In the genomic region with DNA sequence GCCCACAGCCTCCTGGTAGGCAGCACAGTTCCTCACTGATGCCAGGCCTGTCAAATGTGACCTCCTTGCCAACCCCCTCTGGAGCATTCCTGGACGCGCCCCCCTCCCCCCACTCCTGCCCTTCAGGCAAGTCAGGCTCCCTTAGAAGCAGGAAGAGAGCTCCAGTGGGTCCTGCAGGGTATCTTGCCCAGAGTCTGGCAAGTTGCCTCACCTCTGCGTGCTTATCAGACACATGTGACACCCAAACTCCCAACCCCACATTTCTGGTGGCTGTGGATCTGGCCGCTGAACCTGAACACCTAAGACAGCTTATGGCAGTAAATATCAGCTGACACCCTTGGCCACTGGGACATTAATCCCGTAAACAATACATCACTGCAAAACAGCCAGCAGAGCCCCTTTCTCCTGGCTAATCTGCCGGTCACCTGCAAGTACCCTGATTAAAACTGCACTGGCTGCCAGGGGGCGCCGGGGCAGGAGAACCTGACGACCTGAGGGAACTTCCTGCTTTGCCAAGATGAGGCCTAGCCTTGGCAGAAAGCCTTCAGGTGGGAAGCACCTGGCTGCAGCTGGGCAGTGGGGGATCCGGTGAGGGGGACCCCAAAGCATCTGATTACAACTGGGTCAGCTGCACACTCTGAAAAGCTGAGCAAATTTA, we compare ENCODE assay signal across 9 mouse cellular contexts. TPM values are rescaled to one million over a fixed set of nuclear protein-coding genes. Genes with fewer than 3 reads are reported as not detected.
A peak's percentile ranks its signal among the peaks of the same experiment; 100 is the strongest.
DNase-seq lines count a peak whose midpoint lies in the region; ATAC-seq and TF ChIP-seq lines count a peak whose summit lies in the region.
"Had no signal": no experiment of that assay in that cellular context is flagged by ENCODE, and none has a peak within 500 bp of the region (broad histone marks: within the 10 kb centered on the region; RNA-seq: fewer than 3 reads in every experiment).

No protein-coding gene starts in this region.

- H3K27ac ChIP-seq in lung, embryonic 14.5 days (ENCODE audit: low read depth) = peak overlapping the region; percentile 78
- 0 out of 2 replicates have a peak overlapping the region, but pooled peaks have one; percentile 58 for H3K27ac ChIP-seq in embryonic facial prominence, embryonic 14.5 days (replicated peaks; ENCODE audit: low read depth, low read length)
- peak overlapping the region; percentile 66 for H3K27ac ChIP-seq in hindbrain, embryonic 12.5 days
- H3K27ac ChIP-seq: macrophage had no signal

- H3K27me3 ChIP-seq in lung, embryonic 14.5 days (ENCODE audit: insufficient read depth, low read length) = no peaks in the 10 kb centered on the region
- H3K27me3 ChIP-seq in embryonic facial prominence, embryonic 14.5 days (replicated peaks; ENCODE audit: control insufficient read depth, insufficient read depth, low read length) = no peaks in the 10 kb centered on the region
- no peaks in the 10 kb centered on the region for H3K27me3 ChIP-seq in hindbrain, embryonic 12.5 days

- peak; percentile 50 for DNase-seq in lung, embryonic 14.5 days
- no peak for DNase-seq in lung, postnatal 14 days
- peak; percentile 65 for DNase-seq in embryonic facial prominence, embryonic 14.5 days (ENCODE audit: low spot score)
- DNase-seq in liver = peak; percentile 67
- peak; percentile 69 for DNase-seq in retina, postnatal 1 day
- DNase-seq in ovary, postnatal 14 days (ENCODE audit: low spot score) = no peak
- no peak for DNase-seq in layer of hippocampus, adult 9-10 months (ENCODE audit: low spot score)

- 0 out of 2 replicates have a peak, but pooled peaks cover 3% of the 10 kb centered on the region for H3K36me3 ChIP-seq in lung, embryonic 14.5 days (ENCODE audit: insufficient read depth)
- no peaks in the 10 kb centered on the region for H3K36me3 ChIP-seq in embryonic facial prominence, embryonic 14.5 days (ENCODE audit: control insufficient read depth, insufficient read depth, low read length)
- no peaks in the 10 kb centered on the region for H3K36me3 ChIP-seq in hindbrain, embryonic 12.5 days

- WGBS in lung, embryonic 14.5 days = 10% methylated on average over 10 of the region's 10 CpGs
- 12% methylated on average over 10 of the region's 10 CpGs for WGBS in embryonic facial prominence, embryonic 14.5 days
- 12% methylated on average over 10 of the region's 10 CpGs for WGBS in hindbrain, embryonic 12.5 days

- peaks cover 55% of the 10 kb centered on the region for H3K4me1 ChIP-seq in lung, embryonic 14.5 days (ENCODE audit: insufficient read depth)
- peaks cover 56% of the 10 kb centered on the region for H3K4me1 ChIP-seq in embryonic facial prominence, embryonic 14.5 days (ENCODE audit: control insufficient read depth, insufficient read depth, low read length)
- H3K4me1 ChIP-seq in hindbrain, embryonic 12.5 days = peaks cover 76% of the 10 kb centered on the region

- H3K4me3 ChIP-seq in lung, embryonic 14.5 days (ENCODE audit: low read depth, low read length) = no peak overlapping the region
- no peak overlapping the region for H3K4me3 ChIP-seq in embryonic facial prominence, embryonic 14.5 days (ENCODE audit: low read depth, low read length)
- H3K4me3 ChIP-seq in hindbrain, embryonic 12.5 days = no peak overlapping the region

- H3K9me3 ChIP-seq in lung, embryonic 14.5 days (ENCODE audit: low read depth, low read length) = no peaks in the 10 kb centered on the region
- no peaks in the 10 kb centered on the region for H3K9me3 ChIP-seq in embryonic facial prominence, embryonic 14.5 days (ENCODE audit: control insufficient read depth, low read length)
- H3K9me3 ChIP-seq in hindbrain, embryonic 12.5 days (replicated peaks) = no peaks in the 10 kb centered on the region

- ATAC-seq in lung, embryonic 14.5 days (ENCODE audit: insufficient read depth) = no peak
- ATAC-seq in embryonic facial prominence, embryonic 14.5 days (ENCODE audit: low read depth) = peak; percentile 26; the same call in 1 of the 2 replicates
- ATAC-seq in hindbrain, embryonic 12.5 days (ENCODE audit: low FRiP score) = no peak

- peak overlapping the region; percentile 65 for H3K4me2 ChIP-seq in lung, embryonic 14.5 days
- no peak overlapping the region for H3K4me2 ChIP-seq in embryonic facial prominence, embryonic 14.5 days (ENCODE audit: low read depth, low read length)
- H3K4me2 ChIP-seq in hindbrain, embryonic 12.5 days (replicated peaks) = 0 out of 2 replicates have a peak overlapping the region, but pooled peaks have one; percentile 13

- peak; percentile 21; the same call in 1 of the 2 replicates for TF ChIP-seq CTCF in lung, embryonic 14.5 days (IDR thresholded peaks at IDR 0.05; ENCODE audit: low read depth)

- no peak overlapping the region for H3K9ac ChIP-seq in lung, embryonic 14.5 days
- peak overlapping the region; percentile 37; the same call in 1 of the 2 replicates for H3K9ac ChIP-seq in embryonic facial prominence, embryonic 14.5 days (ENCODE audit: low read depth, low read length)
- H3K9ac ChIP-seq in hindbrain, embryonic 12.5 days = peak overlapping the region; percentile 32; the same call in 1 of the 2 replicates

RNA-seq across cellular contexts. Expression of gene Trim8, which starts 30.7 kb away (rescaled TPM):
- 28.3 and 31.0 TPM in 2 replicates for polyA plus RNA-seq in lung, embryonic 14.5 days (2014; fragmentation: Nextera tagmentation; extraction: Ambion mirVana)
- polyA plus RNA-seq in embryonic facial prominence, embryonic 14.5 days (2014; fragmentation: Nextera tagmentation; extraction: Ambion mirVana) = 21.5 and 27.1 TPM in 2 replicates
- 41.8 and 44.7 TPM in 2 replicates for polyA plus RNA-seq in hindbrain, embryonic 12.5 days (2016; fragmentation: Nextera tagmentation; extraction: Ambion mirVana)

RNA-seq across cellular contexts. Expression of gene Arl3, which starts 40.8 kb away (rescaled TPM):
- 78.6 and 85.4 TPM in 2 replicates for polyA plus RNA-seq in lung, embryonic 14.5 days (2014; fragmentation: Nextera tagmentation; extraction: Ambion mirVana)
- polyA plus RNA-seq in embryonic facial prominence, embryonic 14.5 days (2014; fragmentation: Nextera tagmentation; extraction: Ambion mirVana) = 83.7 and 94.0 TPM in 2 replicates
- polyA plus RNA-seq in hindbrain, embryonic 12.5 days (2016; fragmentation: Nextera tagmentation; extraction: Ambion mirVana) = 190 and 196 TPM in 2 replicates

RNA-seq across cellular contexts. Expression of gene Sfxn2, which starts 41.0 kb away (rescaled TPM):
- 22.2 and 24.9 TPM in 2 replicates for polyA plus RNA-seq in lung, embryonic 14.5 days (2014; fragmentation: Nextera tagmentation; extraction: Ambion mirVana)
- polyA plus RNA-seq in embryonic facial prominence, embryonic 14.5 days (2014; fragmentation: Nextera tagmentation; extraction: Ambion mirVana) = 16.7 and 19.7 TPM in 2 replicates
- 14.6 and 15.0 TPM in 2 replicates for polyA plus RNA-seq in hindbrain, embryonic 12.5 days (2016; fragmentation: Nextera tagmentation; extraction: Ambion mirVana)

Comparison
In these comparisons a context has a peak if more than half of its experiments do, and no peak if none do; other contexts are left out.
1. DNase-seq: peak in lung, embryonic 14.5 days (single experiment), embryonic facial prominence, embryonic 14.5 days (single experiment), liver (single experiment) and retina, postnatal 1 day (single experiment); none in lung, postnatal 14 days (single experiment), ovary, postnatal 14 days (single experiment) and layer of hippocampus, adult 9-10 months (single experiment).
2. Peak in every context shown above with its lines, with median percentiles within 50 percentile points of each other: H3K27ac ChIP-seq.